Mouse (Mus musculus): Measurements from ENCODE around the gene Chrdl2.

DNA sequence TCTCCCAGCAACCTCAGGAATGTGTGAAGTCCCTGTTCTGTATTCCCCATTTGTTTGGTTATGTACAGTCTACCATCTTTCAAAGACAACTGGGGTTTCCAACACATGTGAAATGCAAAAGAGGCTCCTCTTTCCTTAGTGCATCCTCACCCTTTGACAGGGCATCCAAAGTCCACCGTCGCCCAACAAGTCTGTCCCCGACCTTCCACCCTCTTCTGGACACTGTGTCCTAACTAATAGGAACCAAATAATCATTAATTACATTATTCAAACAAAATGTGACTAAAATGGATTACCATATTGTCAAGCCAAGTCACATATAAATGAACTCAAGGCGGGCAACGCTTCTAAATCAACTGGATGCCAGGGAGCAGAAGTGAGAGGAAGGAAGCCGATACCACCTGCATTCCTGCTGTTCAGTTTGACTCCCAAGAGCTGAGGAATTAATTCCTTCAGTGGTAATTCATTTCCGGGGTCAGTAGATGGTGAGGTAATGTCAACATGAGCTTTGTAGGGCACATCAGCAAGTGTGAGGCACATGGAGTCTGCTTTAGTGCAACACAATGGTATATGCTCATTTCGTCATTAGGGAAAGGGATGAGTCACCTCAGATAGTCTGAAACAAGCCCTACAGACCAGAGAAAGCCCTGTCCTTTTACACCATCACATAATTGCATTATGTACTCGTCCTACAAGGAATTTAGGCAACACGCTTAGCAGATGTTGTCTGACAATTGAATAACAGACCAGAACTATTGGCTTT, 31.6 kb upstream of the Chrdl2 start:
- TF ChIP-seq POLR2A (IDR thresholded peaks at IDR 0.05; ENCODE audit: insufficient read depth, low read depth, low read length) (no peak), CTCF (IDR thresholded peaks at IDR 0.05; ENCODE audit: insufficient read depth, low read depth, low read length) (no peak)
